Mouse (Mus musculus): ENCODE measurements at regions not wholly inside any gene's neighbourhood (a gene's known extent, or its start where the extent isn't known, plus 50 kb on each side); places are given as distances from the start of the nearest gene placed in this dataset.

- no peak for TF ChIP-seq TAL1 (IDR thresholded peaks at IDR 0.05; ENCODE audit: low read length)
- TF ChIP-seq GATA1 (IDR thresholded peaks at IDR 0.05; ENCODE audit: low read length): no peak
Measured at GRCm38 (mm10) chr13:28531534-28531999, 274.2 kb downstream of the Gm11361 start.

Data from erythroblast, embryonic 14.5 days (primary cell).